Mouse (Mus musculus): ENCODE measurements at regions not wholly inside any gene's neighbourhood (a gene's known extent, or its start where the extent isn't known, plus 50 kb on each side); places are given as distances from the start of the nearest gene placed in this dataset.

DNA sequence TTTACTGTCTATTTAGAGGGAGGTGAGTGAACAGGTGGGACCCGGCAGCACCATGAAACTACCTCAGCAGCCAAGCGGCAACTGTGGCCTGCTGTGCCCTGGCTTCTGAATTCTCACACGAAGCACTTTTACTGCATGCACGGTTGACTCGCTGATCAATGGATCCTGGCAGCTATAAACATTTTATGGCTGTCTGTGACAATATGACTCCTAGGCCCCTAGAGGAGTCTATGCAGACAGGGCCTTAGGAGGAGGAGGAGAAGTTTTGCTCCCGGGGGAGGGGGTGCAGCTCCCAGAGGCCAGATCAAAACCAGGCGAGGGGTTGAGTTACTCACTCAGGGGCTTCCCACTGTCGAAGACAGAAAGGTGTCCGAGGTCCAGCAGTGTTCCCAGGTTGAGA, 69.4 kb upstream of the Tut7 start:
- Histone ChIP-seq H3K36me3 (no peaks in the 10 kb centered on the region), H3K27me3 (no peaks in the 10 kb centered on the region), H3K4me1 (peaks cover 40% of the 10 kb centered on the region), H3K4me2 (replicated peaks) (no peak overlapping the region), H3K9me3 (no peaks in the 10 kb centered on the region), H3K4me3 (no peak overlapping the region), H3K9ac (no peak overlapping the region), H3K27ac (no peak overlapping the region)
- no peak for ATAC-seq (ENCODE audit: low FRiP score, low read depth)
- 11% methylated on average over 9 of the region's 9 CpGs for WGBS

DNA sequence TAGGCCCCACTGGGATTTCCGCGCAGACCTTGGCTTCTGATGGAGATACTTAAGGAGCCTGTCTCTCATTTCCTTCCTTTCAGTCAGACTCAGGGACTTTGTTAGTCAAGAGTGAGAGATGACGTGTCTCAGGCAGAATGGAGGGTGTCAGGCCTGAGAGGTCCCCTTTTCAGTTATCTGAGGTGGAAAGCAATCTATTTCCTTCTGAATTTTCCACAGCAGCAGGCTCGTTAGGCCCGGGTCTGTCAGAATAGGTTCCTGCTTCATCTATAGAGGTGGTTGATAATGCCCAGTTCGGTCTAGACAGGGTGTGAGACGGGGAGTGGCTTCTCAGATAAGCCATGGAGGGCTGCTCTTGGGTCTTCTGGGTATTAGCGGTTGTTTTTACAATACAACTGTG, 68.8 kb upstream of the Tut7 start:
- WGBS, result 41% methylated on average over 8 of the region's 8 CpGs
- no peak for ATAC-seq (ENCODE audit: low FRiP score, low read depth)

DNA sequence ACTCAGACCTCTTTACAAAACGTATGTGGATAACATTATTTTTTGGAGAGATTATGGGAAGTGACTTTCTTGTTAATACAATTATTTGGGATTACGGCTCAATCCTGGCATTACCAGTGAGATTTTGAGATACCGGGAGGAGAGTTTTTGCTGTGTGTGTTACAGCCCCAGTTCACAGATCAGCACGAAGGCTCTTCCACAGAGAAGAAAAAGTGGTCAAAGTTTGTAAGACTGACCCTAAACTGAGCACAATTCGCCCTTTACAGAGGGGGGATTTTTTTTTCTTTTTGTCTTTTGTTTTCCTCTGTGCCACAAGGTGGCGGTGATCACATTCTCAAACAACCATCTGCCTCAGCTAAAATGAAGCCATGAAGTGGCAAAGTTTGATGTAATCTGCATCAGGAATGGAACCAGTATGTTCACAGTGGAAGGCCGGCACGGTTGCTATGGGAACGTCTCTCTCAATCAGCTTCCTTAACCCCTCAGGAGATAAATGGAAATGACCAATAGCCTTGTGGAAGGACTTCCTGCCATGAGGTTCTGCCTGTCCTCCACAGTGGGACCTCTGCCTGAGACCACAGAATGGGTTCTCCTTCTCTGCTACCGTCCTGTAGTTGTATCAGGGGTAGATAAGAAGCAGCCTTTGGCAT, 66.6 kb upstream of the Tut7 start:
- Histone ChIP-seq H3K9ac (no peak overlapping the region), H3K4me3 (no peak overlapping the region), H3K27me3 (no peaks in the 10 kb centered on the region), H3K27ac (no peak overlapping the region), H3K4me1 (peaks cover 48% of the 10 kb centered on the region), H3K36me3 (no peaks in the 10 kb centered on the region), H3K9me3 (peaks cover 10% of the 10 kb centered on the region; the same call in 1 of the 2 replicates), H3K4me2 (replicated peaks) (no peak overlapping the region)
- 20% methylated on average over 10 of the region's 10 CpGs for WGBS
- no peak; the same call in 1 of the 2 replicates for ATAC-seq (ENCODE audit: low FRiP score, low read depth)

More for the DNA sequence above, 68.8 kb upstream of the Tut7 start:
- Histone ChIP-seq H3K27ac (peak overlapping the region; percentile 39; the same call in 1 of the 2 replicates), H3K4me2 (replicated peaks) (no peak overlapping the region), H3K36me3 (no peaks in the 10 kb centered on the region), H3K4me1 (peaks cover 44% of the 10 kb centered on the region), H3K4me3 (no peak overlapping the region), H3K27me3 (no peaks in the 10 kb centered on the region), H3K9ac (no peak overlapping the region), H3K9me3 (peaks cover 1% of the 10 kb centered on the region; the same call in 1 of the 2 replicates)

DNA sequence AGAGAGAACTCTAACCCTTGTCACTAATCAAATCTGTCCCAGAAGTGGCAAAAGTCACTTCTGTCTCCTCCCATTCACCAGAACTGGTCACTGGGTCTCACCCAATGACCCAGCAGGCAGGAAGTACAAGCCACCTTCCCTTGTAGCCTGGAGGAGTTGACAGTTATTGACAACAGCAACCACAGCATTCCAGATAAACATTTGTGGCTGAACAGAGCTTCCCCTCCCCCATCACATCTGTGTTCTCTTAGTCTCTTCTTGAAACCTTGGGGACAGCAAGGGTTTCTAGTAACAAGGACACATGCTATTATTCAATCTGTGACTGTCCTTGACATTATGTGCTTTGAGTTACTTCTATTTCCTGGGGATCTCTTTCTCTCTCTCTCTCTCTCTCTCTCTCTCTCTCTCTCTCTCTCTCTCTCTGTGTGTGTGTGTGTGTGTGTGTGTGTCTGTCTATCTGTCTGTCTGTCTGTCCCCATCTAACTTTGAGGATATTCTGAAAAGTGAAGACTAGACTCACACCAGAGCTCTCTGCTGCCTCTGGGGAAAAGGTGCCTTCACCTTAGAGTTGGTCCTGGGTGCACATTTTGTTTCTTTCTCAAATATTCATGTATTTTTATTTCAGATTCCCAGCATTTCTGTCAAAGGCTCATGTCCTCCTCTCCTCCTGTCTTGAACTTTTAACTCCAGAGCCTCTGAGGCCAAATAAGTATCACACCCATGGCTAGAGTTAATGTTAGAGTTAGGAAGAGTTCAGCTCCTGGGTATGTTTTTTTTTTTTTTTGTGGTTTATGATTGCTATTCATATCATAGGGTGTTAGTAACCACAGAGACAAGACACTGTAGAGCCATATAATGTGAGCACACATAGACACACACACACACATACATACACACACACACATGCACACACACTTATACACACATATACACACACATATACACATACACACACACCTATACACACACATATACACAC, 65.4 kb upstream of the Tut7 start:
- no peak overlapping the region for H3K4me2 ChIP-seq (replicated peaks)
- H3K4me3 ChIP-seq, result no peak overlapping the region
- H3K9ac ChIP-seq, result no peak overlapping the region
- peaks cover 47% of the 10 kb centered on the region for H3K4me1 ChIP-seq
- H3K9me3 ChIP-seq, result peaks cover 10% of the 10 kb centered on the region; the same call in 1 of the 2 replicates
- no peaks in the 10 kb centered on the region for H3K27me3 ChIP-seq
- no peak overlapping the region for H3K27ac ChIP-seq
- no peaks in the 10 kb centered on the region for H3K36me3 ChIP-seq
- ATAC-seq (ENCODE audit: low FRiP score, low read depth), result no peak

DNA sequence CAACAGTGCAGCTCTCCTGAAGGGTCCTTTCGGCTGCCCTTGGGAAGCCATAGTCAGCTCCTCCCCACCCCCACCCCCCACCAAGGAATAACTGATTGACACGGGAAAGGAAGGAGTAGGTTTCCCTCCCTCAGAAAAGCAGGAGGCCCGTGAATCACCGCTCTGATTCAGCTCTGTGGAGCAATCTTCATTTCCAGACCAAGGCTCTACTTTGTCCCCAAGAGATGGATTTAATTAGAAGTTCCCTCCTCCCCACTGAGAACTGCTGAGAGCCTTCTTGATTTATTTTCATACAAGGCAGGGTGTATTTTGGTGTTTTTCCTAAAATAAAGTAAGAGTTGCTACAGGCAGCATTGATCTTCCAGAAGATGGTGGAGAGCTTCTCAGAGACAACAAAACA, 64.4 kb upstream of the Tut7 start:
- no peak overlapping the region for H3K4me2 ChIP-seq (replicated peaks)
- H3K27ac ChIP-seq, result no peak overlapping the region
- peaks cover 46% of the 10 kb centered on the region for H3K4me1 ChIP-seq
- H3K9me3 ChIP-seq, result peaks cover 10% of the 10 kb centered on the region; the same call in 1 of the 2 replicates
- no peaks in the 10 kb centered on the region for H3K27me3 ChIP-seq
- H3K4me3 ChIP-seq, result no peak overlapping the region
- 61% methylated on average over 4 of the region's 4 CpGs for WGBS
- no peak overlapping the region for H3K9ac ChIP-seq
- ATAC-seq (ENCODE audit: low FRiP score, low read depth), result no peak
- no peaks in the 10 kb centered on the region for H3K36me3 ChIP-seq

DNA sequence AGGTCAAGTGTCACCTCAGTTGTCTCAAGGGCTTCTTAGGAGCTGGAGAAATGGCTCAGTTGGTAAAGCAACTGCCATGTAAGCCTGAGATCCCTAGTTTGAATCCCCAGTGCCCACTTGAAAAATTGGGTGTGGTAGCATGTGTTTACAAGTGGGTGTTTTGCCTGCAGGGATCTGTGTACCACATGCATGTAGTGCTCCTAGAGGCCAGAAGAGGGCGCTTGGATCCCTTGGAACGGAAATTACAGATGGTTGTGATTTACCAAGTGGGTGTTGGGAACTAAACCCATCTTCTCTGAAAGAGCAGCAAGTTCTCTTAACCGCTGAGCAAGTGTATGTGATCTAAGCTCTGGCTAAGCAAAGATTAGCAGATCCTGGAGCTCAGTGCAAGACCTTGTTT, 63.6 kb upstream of the Tut7 start:
- Histone ChIP-seq H3K36me3 (no peaks in the 10 kb centered on the region), H3K4me2 (replicated peaks) (no peak overlapping the region), H3K27ac (no peak overlapping the region), H3K27me3 (no peaks in the 10 kb centered on the region), H3K9me3 (peaks cover 10% of the 10 kb centered on the region; the same call in 1 of the 2 replicates), H3K4me3 (no peak overlapping the region), H3K4me1 (peaks cover 43% of the 10 kb centered on the region), H3K9ac (no peak overlapping the region)
- WGBS, result 72% methylated on average over 3 of the region's 3 CpGs
- ATAC-seq (ENCODE audit: low FRiP score, low read depth), result no peak

DNA sequence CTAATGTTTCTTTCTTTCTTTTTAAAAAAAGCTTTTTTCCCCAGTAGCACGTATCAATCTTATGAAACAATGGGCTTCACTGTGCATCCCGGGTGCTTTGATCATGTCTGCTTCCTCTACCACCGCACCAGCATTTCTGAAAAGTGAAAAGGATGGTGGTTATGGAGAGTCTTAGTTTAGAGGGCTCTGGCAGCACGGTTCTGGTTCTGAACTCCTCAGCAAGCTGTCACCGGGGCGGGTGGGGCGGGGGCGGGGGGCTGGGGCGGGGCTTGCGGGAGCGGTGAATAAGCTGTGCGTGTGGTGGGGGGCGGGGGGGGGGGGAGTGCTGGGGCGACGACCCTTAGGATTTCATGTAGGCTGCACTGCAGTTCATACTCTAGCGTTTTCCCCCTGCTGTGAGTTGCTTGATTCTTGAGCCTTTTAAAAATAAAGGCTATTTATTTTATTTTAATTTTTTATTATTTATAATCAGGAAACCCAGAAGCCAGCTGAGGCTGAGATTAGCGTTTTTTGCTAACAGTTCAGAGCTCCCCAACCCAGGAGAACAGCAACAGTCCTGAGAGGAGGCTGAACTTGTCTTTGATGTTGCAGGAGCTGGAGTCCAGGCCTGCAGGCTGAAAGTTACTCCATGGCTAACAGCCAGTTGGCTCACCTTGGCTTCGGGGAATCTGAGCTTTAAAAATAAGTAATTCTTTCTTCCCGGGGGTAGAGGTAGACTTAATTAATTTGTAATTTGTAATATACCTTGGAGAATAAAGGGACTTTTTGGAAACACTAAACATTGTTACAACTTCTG, 59.2 kb upstream of the Tut7 start:
- Histone ChIP-seq H3K9me3 (peaks cover 10% of the 10 kb centered on the region; the same call in 1 of the 2 replicates), H3K27ac (peak overlapping the region; percentile 85), H3K9ac (no peak overlapping the region), H3K4me1 (peaks cover 50% of the 10 kb centered on the region), H3K4me2 (replicated peaks) (peak overlapping the region; percentile 39), H3K27me3 (no peaks in the 10 kb centered on the region), H3K4me3 (no peak overlapping the region), H3K36me3 (no peaks in the 10 kb centered on the region)
- ATAC-seq (ENCODE audit: low FRiP score, low read depth), result peak; percentile 46; the same call in 1 of the 2 replicates
- WGBS, result 23% methylated on average over 15 of the region's 19 CpGs

DNA sequence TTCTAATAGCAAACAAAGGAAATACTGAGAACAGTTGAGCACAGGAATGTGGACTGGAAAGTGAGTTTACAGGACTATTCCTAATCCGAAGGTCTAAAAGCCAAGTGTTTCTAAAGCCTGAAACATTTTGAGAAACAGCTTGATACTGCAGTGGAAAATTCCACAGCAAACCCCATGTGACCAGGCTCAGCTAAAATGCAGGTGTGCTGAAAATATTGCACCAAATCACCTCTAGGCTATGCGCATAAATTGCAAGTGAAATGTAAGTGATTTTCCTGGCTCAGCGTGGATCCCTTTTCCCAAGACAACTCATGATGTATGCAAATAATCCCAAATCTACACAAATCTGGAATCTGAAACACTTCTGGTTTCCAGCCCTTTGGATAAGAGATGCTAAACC, 57.1 kb upstream of the Tut7 start:
- H3K9ac ChIP-seq, result no peak overlapping the region
- no peaks in the 10 kb centered on the region for H3K9me3 ChIP-seq
- H3K27ac ChIP-seq, result peak overlapping the region; percentile 88
- 29% methylated on average over 3 of the region's 3 CpGs for WGBS
- H3K4me2 ChIP-seq (replicated peaks), result peak overlapping the region; percentile 21; the same call in 1 of the 2 replicates
- H3K27me3 ChIP-seq, result no peaks in the 10 kb centered on the region
- H3K36me3 ChIP-seq, result no peaks in the 10 kb centered on the region
- peaks cover 58% of the 10 kb centered on the region for H3K4me1 ChIP-seq
- H3K4me3 ChIP-seq, result no peak overlapping the region
- ATAC-seq (ENCODE audit: low FRiP score, low read depth), result peak; percentile 79

DNA sequence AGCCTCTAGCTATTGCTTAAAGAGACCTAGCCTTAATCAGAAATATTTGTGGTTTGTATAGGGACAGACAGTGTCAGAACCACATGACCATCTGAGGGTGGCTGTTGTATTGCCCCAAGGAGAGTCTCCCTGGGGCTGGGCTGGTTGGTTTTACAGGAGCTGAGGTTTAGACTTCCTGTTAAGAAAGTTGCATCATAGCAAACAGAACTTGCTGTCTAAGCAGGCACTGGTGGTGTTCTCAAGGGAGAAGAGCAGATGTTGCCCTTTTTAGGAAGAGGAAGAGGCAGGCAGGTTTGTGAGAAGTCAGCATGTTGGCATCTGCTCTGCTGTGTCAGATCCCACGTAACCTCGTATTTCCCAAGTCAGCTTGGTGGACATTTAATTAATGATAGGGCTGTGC, 52.7 kb upstream of the Tut7 start:
- no peak for ATAC-seq (ENCODE audit: low FRiP score, low read depth)
- peak overlapping the region; percentile 11; the same call in 1 of the 2 replicates for H3K27ac ChIP-seq
- no peaks in the 10 kb centered on the region for H3K9me3 ChIP-seq

DNA sequence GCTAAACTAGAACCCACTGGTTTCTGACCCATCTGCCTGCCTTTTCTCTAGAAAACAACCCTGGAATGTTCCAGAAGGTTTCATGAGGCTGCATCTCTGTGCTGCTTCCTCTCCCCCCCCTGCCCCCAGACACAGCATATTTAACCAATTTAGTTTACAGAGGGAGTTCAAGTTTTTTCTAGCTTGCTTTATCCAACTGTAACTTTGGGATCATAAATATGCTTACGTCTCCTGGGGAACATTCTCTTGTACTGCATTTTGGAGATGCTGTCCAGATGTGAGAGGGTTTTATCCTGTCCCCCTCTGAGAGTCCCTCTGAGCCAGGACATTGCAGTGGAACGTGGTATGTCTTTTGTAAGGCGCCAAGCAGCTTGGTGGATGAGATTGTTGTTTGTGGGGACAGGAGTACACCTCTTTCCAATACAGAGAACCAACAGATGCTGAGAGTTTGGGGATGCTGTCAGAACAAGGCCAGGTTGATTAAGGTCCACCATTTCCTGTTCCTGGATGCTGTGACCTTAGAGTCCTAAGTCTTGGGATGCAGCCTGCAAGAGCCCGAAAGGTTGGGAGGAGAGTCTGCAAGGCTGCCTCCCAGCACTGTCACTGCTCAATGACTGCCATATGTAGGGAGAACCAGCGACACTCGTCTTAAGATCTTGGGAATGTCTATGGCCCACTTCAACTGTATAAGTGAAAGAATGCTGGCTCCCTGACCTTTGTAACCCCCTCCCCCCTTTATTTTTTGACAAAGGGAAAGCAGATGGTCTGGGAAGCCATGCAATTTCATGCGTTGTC, 51.4 kb upstream of the Tut7 start:
- ATAC-seq (ENCODE audit: low FRiP score, low read depth), result peak; percentile 49
- Histone ChIP-seq H3K9ac (no peak overlapping the region), H3K36me3 (no peaks in the 10 kb centered on the region), H3K4me1 (peaks cover 36% of the 10 kb centered on the region), H3K9me3 (no peaks in the 10 kb centered on the region), H3K4me2 (replicated peaks) (no peak overlapping the region), H3K4me3 (no peak overlapping the region), H3K27me3 (no peaks in the 10 kb centered on the region), H3K27ac (peak overlapping the region; percentile 72; the same call in 1 of the 2 replicates)
- 44% methylated on average over 7 of the region's 7 CpGs for WGBS

More for the DNA sequence above, 52.7 kb upstream of the Tut7 start:
- Histone ChIP-seq H3K4me1 (peaks cover 49% of the 10 kb centered on the region), H3K9ac (no peak overlapping the region), H3K4me2 (replicated peaks) (no peak overlapping the region), H3K27me3 (no peaks in the 10 kb centered on the region), H3K4me3 (no peak overlapping the region), H3K36me3 (no peaks in the 10 kb centered on the region)
- WGBS, result 31% methylated on average over 2 of the region's 2 CpGs

All from limb, embryonic 13.5 days (tissue).